Mouse (Mus musculus): ENCODE results near the gene Katnbl1.

Gene Katnbl1

DNA sequence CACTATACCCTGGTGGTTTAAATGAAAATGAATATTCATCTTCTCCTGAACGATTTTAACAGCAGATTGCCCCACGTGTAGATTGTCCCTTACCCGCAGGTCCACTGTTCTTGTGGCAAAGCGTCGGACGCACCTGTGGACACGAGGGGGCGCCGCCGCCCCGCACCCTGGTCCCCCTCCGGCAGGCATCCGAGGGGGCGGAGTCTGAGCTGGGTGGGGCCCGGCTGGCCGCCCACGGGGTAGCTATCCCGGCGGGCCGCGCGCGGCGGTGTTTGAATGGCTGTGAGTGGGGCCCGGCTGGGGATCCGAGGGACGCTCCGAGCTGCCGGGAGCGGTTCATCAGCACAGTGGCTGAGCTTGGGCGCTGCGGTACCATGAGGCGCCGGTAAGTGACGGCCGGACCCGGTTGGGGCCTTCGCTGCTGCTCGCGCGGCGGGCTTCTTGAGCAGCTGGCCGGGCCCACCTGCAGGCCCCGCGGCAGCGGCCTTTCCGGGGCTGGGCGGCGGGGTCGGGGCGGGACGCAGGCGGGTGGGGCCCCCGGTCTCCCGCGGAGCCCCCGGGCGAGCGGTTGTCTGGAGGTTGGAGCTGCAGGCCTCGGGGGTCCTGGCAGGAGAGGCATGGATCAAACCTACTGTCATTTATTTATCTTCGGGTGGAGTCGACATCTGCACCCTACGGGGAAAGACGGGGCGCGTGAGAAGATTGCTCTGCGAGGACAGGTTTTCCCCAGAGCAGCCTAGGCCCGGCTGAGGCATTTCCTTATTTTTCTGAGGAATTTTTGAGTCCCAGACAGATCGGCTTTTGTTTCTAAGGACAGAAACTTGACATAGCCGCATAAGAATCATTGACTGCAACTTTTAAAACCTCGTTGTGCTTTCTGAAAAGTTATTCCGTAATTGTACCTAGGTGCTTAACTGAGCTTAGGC lies at the start of gene Katnbl1:
TSS of gene Katnbl1 (plus strand) at position 239 of the 926 bp plus-strand sequence.
- peak; percentile 92 to 99 for DNase-seq (ENCODE audit: low spot score in 2 of 2)

DNA sequence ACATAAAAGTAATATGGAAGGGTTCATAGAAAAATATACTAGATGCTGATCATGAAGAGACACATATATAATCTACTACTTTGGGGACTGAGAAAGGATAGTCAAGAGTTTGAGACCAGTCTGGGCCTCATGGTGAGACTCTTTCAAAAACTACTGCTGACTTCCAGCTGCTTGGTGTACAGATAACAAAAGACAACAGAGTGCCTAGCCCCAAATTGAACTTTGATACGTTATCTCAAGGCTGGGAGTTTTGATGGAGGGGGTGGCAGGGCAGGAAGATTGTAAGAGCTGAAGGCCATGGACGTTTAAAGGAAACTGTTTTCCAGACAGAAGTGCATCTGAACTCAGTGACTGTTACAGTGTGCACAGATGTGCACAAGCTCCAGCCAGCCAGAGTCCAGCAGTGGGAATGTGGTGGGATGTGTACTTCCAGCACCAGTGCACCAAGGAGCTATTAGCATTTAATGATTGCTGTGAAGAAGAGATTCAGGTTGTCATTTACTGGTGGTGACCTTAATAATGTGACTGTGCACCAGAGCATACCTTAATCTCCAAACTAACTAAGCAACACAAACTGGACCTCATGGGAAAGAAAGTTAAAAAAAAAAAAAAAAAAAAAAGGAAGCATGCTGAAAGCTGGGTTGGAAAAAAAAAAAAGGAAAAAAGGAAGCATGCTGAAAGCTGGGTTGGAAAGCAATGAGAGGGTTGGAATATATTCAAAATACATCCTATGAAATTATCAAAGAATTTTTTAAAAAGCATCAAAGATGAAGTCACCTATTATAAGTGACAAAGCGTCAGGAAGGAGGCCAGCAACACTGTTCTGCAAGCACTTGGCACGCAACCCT lies 46.7 kb upstream of the Katnbl1 start:
- no peak for DNase-seq (ENCODE audit: low spot score in 2 of 2)

DNA sequence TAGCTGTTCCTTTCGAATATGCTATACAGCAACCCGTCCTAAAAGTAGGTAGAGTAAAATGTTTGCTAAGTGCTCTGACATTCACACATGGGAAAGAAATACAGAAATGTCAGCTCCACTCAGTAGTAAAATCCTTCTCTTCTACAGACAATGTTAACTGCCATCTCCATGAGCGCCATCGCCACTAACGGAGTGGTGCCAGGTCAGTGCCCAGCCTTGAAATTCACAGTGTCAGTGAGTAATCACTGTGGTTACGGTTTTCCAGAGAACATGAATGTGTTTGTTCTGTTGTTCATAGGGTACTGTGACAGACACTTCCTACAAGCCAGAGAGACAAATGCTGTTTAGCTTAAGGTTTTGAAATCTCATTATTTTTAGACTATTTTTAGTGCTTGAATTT lies 41.8 kb upstream of the Katnbl1 start:
- DNase-seq (ENCODE audit: low spot score in 2 of 2) = no peak

DNA sequence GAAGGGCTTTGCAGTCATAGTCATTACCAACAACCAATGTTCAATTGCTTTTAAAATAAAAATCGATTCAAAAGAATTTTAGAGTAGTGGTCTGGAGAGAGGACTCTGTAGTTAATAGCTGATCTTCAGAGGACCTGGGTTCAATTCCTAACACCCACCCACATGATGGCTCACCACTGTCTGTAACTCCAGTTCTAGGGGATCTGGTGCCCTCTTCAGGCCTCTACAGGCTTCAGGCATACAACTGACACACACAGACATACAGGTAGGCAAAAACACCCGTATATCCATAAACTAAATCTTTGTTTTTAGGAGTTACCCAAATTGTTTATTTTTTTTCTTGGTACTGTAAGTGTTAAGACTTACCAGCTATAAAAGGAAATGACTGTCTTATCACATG lies 39.3 kb upstream of the Katnbl1 start:
- no peak for DNase-seq (ENCODE audit: low spot score in 2 of 2)

DNA sequence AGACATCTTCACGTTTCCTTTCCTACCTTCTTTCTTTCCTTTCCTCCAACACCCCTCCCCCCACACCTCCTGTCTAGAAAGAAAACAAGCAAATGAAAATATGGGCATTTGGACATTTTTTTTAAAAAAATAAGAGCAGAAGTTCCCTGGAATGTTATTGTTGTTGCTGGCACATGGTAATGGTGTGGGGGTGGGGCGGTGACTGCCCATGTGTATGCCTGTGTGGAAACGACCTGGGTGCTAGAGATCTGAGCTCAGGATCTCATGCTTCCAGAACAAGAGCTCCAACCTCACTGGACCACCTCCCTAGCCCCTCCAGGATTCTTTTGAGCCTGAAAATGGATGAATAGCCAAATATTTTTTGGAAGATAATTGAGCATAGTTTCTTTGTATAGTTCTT lies 37.9 kb upstream of the Katnbl1 start:
- DNase-seq (ENCODE audit: low spot score in 2 of 2) = no peak

DNA sequence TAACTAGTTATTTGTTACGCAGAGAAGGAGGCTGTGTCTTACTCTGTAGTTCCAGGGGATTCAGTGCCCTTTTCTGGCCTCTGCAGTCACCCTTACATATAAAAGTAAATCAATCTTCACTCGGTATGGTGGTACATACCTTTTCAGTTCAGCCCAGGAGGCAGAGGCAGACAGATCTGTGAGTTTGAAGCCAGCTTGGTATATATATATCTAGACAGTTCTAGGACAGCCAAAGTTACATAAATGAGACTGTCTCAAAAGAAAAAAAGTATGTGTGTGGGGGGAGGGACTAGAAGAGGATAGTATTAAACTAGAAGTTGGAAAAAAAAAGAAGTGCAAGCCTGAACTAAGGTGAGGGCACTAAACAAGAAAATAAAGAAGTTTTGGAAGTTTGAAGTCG lies 30.8 kb upstream of the Katnbl1 start:
- DNase-seq (ENCODE audit: low spot score in 2 of 2) = no peak

DNA sequence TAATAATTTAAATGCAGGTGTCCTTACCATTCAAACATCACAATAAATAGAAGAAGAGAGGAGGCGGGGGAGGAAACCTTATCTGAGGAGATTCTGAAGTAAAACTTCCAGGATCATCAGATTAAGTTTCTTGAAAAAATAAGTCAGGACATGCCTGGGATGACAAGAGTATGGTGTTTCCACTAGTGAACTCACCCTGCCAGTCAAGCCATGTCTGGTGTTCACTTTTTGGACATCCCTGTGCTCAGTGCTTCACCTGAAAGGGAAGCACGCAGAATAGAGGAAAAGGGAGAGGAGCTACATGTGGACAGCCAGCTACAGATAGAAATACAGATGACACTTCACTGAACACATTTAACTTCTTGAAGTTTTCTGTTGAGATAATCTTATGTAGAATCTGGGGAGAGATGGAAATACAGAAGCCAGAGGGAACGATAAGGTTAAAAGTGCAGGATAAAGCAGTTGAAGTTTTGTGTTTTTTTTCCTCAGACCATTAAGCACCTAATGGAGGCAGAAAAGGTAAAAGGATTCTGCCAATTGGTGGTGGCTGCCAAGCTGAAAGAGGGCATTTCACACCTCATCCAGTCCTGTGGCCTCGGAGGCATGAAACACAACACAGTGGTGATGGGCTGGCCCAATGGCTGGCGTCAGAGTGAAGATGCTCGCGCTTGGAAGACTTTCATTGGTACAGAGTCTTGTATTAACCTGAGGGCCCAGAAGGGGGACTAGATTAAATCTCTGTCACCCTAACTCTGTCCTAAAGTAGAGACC lies 25.1 kb upstream of the Katnbl1 start:
- DNase-seq (ENCODE audit: low spot score in 2 of 2) = no peak

DNA sequence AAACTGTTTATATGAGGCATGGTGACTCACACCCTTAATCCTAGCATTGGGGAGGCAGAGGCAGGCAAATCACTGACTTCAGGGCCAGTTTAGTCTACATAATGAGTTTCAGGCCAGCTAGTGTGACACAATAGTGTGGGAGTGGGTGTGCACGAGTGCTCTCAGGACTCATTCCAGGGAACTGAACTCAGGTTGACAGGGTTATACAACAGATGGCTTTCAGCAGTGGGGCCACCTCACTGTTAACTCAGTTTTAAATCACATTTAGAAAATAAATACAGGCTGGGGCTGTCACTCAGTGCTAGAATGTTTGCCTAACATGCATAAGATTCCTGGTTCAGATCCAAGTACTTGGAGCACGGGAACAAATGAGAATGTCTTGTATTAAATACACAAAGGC lies 19.4 kb upstream of the Katnbl1 start:
- no peak for DNase-seq (ENCODE audit: low spot score in 2 of 2)

DNA sequence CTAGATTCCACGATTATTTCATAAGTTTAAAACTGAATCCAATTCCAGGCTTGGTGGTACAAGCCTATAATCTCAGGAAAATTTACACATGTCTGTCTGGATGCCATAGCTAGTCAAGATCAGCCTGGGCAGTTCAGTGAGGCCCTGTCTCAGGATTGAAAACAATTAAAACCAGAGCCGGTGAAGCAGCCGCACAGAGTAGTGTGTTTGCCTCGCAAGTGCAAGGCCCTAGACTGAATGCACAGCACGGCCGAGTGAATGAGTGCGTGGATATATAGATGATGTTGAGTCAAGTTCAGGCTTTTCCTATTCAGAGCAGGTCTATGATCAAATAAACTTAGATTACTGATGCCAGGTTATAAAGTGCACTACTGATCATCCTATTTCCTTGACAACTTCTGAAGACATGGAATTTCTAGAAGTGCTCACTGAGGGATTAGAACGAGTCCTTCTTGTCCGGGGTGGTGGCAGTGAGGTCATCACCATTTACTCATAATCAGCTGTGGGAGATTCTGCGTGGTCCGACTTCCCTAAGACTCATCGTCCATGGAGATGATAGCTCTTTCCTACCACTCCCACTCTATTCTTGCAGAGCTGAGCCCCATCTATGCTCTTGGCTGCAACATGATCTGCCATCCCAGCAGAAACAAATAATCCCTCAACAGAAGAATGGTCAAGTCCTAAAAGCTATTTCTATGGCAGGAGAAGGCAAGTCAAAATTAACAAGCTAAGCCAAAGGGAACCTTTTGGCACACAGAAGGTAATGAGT lies 18.8 kb upstream of the Katnbl1 start:
- DNase-seq (ENCODE audit: low spot score in 2 of 2) = no peak

DNA sequence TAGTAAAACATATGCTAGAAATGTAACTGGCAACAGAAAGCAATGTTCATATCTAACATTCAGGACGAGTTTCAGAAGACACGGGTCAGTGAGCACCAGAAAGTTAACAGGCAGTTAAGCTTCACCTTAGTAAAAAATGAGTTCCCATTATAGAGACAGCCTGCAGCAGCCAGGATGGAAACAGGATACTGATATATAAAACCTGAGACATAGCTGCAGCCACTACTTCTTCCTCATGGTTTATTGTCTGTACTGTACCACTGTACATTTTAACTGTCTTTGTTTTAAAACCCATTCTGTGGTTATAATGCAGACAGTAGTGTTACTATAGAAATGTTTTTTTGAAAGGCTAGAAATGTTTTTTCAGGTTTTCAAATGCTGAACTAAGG lies 18.2 kb upstream of the Katnbl1 start:
- DNase-seq (ENCODE audit: low spot score in 2 of 2) = no peak

DNA sequence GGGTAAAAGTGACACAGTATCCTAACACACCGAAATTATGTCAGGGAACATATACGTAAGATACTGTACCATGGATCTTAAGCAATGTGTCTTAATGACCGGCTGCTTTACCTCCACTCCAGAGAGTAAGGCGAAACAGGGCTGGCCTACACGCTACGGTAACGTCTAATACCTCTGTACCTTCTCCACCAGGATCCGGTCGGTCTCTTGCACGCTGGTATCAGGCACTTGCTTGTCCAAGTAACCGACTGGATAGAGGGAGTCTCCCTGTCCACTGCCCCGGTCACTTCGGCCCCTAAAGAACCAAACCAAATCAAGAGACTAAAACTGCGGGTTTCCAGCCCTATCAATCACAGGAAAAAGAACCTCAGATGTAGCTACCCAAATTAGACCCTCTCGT lies 11.8 kb upstream of the Katnbl1 start:
- peak; percentile 27 to 28 for DNase-seq (ENCODE audit: low spot score in 2 of 2)

DNA sequence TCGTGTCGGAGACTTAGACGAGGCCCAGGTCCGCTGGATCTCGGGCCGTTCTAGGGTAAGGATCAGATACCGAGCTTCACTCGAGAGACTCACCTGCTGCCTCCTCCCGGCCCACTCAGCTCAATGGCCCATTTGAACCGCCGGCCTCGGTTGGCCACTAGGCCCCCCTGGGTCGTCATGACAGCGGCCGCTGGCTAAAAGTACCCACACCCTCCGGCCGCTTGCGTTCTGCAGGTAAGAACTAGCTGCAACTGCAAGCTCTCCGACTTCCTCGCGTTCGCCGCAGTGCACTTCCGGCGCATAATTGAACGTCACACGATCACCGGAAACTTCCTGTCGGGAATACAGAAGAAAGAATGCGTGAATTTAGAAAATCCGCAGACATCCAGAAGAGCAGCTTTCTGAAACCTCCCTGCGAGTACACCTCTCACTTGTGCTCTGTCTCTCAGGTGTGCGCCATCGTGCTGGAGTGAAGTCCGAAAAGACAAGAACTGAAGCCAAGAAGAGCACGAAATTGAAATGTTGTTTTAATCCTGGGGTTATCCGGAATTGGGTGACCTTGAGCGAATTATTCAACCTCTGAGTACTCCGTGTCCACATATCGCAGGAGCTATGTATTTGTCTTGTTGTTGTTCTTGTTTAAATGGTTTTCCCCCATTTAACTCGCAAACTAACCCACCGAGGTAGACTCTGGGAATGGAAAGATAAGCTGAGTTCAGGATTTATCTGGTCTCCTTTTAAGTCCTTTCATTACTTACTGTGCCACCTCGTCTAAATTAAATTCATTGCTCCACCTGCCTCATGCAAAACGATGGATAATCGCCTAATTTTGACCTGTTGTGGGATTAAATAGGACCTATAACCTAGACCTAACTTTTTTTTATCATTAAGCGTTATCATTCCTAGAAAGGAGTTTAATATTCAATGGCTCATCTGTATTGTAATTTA lies 11.0 kb upstream of the Katnbl1 start, which contains the start of gene Emc4:
TSS of gene Emc4 (minus strand) at position 302 of the 948 bp plus-strand sequence.
- peak; percentile 81 to 91 for DNase-seq (ENCODE audit: low spot score in 2 of 2)

DNA sequence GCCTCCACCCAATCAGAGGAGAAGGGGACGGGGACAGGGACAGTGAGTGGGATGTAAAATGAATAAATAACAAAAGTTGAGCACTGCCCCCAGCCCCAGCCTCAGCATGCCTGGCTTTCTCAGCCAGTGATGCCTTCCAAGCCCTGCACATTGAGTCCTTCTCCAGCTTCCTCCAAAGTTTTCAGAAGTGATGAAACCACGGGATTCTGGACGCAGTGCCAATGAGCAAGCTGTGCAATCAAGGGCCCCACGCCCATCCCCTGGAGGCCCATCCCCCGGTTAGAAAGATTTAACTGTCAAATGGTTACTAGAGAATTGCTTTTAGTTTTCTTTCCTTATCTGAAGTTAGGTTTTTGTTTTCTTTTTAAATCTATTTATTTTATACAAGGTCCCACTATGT lies 9.1 kb upstream of the Katnbl1 start:
- no peak for DNase-seq (ENCODE audit: low spot score in 2 of 2)

DNA sequence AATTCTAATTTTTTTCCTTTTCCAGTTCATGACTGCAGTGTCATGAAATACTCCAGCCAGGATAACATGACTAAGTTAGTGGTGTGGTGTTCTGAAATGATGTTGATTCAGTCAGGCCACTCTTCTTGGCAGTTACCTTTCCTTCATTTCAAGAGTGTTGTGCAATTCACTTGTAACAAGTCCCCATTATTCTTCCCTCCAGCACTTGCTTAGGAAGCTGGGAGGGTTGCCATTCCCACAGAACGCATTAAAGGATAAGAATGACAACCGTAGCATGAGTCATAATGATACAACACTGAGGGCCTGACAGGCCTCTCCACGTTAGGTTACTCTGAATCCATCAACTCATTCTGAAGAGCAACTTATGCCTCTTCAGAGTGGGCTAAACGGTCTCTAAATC lies 5.9 kb upstream of the Katnbl1 start:
- DNase-seq (ENCODE audit: low spot score in 2 of 2) = no peak

DNA sequence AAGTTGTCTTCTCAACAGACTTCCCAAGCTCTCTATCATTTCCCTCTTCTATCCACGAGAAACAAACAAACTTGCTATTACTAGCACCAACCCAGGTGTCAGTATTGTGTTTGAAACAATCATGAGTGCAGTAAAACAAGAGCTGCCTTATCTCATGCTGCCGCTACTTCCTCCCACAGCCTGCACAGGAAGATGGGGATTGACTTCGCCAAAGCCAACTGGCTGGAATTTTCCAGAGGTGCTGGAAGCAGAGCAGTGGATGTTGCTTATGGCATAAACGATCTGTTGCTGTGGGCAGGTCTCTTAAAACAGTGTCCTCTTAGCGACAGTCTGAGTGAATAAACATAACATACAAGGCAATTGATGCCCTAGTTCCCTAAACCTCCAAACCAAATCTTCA lies 4.4 kb upstream of the Katnbl1 start:
- no peak for DNase-seq (ENCODE audit: low spot score in 2 of 2)

DNA sequence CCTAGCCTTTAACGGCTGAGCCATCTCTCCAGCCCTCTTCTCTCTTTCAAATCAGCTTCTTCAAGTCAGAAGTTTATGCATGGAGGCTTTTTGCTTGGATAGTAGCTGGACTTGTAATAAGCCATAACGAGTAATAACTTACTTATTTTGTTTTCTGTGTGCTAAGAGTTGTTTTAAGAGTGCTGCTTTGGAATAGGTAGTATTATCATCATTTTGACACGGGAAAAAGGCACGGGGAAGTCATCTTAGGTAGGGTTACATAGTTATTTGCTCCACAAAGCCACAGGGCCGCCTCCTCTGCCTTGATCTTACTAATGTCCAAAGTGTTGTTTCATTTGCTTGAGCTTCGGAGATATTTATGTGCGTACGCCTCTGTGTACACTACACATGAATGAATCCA lies 1.1 kb downstream of the Katnbl1 start:
- DNase-seq (ENCODE audit: low spot score in 2 of 2) = no peak

DNA sequence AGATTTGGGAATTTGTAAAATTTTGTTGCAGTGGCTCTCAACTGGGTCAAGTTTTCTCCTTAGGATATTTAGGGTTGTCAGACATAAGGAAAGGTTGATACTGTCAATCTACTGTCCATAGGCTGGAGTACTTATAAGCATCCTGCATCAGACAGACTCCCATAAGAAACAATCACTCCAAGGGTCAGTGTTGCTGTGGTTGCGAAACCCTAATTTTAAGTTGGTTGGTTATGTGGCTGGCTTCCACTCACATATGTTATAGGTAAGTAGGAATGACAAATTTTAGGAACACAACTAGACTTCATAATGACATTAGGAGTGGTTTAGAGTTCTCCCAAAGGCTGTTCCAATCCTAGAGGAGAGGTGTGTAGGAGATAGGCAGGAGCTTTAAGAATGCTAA lies 2.2 kb downstream of the Katnbl1 start:
- DNase-seq (ENCODE audit: low spot score in 2 of 2) = no peak

DNA sequence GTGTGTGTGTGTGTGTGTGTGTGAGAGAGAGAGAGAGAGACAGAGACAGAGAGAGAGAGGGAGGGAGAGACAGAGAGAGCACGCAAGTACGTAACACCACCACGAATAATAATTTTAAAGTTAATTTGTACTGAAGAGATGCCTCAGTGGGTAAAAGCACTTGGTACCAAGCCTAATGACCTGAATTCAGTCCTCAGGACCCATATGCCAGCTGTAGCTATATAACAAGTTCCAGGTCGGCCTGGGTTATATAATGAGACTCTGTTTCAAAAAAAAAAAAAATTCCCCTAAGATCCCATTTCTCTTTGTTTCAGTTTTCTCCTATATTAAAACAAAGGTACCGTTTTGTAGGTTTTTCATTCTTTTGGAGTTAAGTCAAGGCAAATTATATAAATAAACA lies 11.8 kb downstream of the Katnbl1 start:
- DNase-seq (ENCODE audit: low spot score in 2 of 2) = no peak

DNA sequence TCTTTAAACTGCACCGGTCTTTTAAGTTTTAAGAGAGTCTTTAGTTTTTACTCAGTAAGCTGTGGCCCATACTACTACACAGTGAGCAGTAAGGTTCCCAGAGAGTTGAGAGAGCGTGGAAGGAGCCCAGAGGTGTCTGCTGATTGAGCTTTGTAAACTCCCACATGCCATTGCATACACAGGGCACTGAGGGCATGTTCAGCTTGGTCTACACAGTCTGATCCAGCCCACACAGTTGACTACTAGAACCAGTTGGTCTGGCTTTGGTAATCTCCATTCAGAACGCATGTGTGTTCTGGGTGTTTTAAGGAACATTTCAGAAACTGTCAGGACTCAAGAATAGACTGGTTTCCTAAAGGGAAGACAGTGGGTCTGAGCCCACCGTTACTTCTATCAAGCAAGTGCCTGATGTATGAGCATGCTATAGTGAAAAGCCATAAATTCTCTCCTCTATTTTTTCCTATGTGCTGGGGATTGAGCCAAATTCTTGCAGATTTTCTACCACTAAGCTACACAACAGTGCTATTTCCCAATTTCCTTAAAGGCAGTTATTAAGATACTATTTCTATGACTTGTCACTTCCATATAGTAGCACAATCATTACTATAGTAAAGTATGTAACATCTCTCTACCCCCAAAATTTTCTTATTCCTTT lies 12.5 kb downstream of the Katnbl1 start:
- no peak for DNase-seq (ENCODE audit: low spot score in 2 of 2)

DNA sequence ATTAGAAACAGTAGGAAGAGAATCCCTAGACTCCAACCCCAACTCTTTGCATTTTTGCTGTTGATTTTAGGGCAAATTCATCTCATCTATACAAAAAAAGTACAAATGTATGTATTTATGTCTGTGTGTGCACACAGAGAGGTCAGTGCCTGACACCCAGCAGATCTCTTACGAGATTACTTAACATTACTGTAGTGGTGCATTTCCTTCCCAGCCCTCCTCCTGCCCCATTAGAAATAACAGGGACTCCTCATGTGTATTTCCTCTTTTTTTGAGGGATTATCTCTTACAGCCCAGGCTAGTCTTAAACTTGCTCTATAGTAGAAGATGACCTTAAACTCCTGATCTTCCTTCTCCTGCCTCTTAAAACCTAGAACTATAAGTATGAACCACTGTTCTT lies 13.7 kb downstream of the Katnbl1 start:
- DNase-seq (ENCODE audit: low spot score in 2 of 2) = no peak

Data from spleen, postnatal 10 days (tissue).